Mouse (Mus musculus) cerebellum, adult 11 months (tissue): ENCODE measurements around the gene Gm3173.
"Not testable (repeated sequence)": the region's sequence is repeated elsewhere in the genome, so short reads cannot be mapped to it uniquely, and the experiment has no call there.

Experiments used
- DNase-seq: peaks from one replicate; pipeline ENCODE4 v3.0.0; 2022

The Gm3173 gene

GRCm38 (mm10) chr14:4430692-4431091 is at the start of gene Gm3173:
Gene Gm3173, plus strand, starts transcription at chr14:4430992.
- DNase-seq = not testable (repeated sequence)

- not testable (repeated sequence) for DNase-seq
Measured at GRCm38 (mm10) chr14:4385606-4386005, 45.2 kb upstream of the Gm3173 start.

GRCm38 (mm10) chr14:4392841-4393530 is 37.8 kb upstream of the Gm3173 start:
- DNase-seq = not testable (repeated sequence)

- DNase-seq = not testable (repeated sequence)
Measured at GRCm38 (mm10) chr14:4397226-4397625, 33.6 kb upstream of the Gm3173 start, which contains the start of gene Gm3159. Gene Gm3159, plus strand, starts transcription at chr14:4397526.

GRCm38 (mm10) chr14:4398624-4399023 is 32.2 kb upstream of the Gm3173 start:
- DNase-seq = not testable (repeated sequence)

- not testable (repeated sequence) for DNase-seq
Measured at GRCm38 (mm10) chr14:4400115-4400789, 30.5 kb upstream of the Gm3173 start.

- DNase-seq = not testable (repeated sequence)
Measured at GRCm38 (mm10) chr14:4401245-4401644, 29.5 kb upstream of the Gm3173 start.

- DNase-seq = not testable (repeated sequence)
Measured at GRCm38 (mm10) chr14:4403840-4404239, 27.0 kb upstream of the Gm3173 start.

- not testable (repeated sequence) for DNase-seq
Measured at GRCm38 (mm10) chr14:4409939-4410338, 20.9 kb upstream of the Gm3173 start.

- DNase-seq = not testable (repeated sequence)
Measured at GRCm38 (mm10) chr14:4414965-4415835, 15.6 kb upstream of the Gm3173 start, which contains the start of gene Gm3164. Gene Gm3164, plus strand, starts transcription at chr14:4415448.

GRCm38 (mm10) chr14:4481445-4481844 is 50.7 kb downstream of the Gm3173 start, which contains the start of gene Gm3182:
Gene Gm3182, plus strand, starts transcription at chr14:4481745.
- not testable (repeated sequence) for DNase-seq

- DNase-seq = not testable (repeated sequence)
Measured at GRCm38 (mm10) chr14:4499425-4499824, 68.6 kb downstream of the Gm3173 start.

- DNase-seq = not testable (repeated sequence)
Measured at GRCm38 (mm10) chr14:4555105-4555504, 124.3 kb downstream of the Gm3173 start, which contains the start of gene Gm3047. Gene Gm3047, plus strand, starts transcription at chr14:4555405.
